Mouse (Mus musculus) lung, postnatal 36 days (tissue): Measurements from ENCODE around the gene Egfl6.

ENCODE experiments used
- DNase-seq: peaks from one replicate; pipeline ENCODE4 v3.0.0; 2022; ENCODE audit warnings: mixed read lengths

The Egfl6 gene

GRCm38 (mm10) chrX:166584947-166585824 is at the start of gene Egfl6:
TSS of gene Egfl6 (minus strand) at chrX:166585720.
- DNase-seq, result peak; percentile 43

- DNase-seq, result peak; percentile 68
These were observed 41.5 kb upstream of the Egfl6 start for GRCm38 (mm10) chrX:166626866-166627570.

GRCm38 (mm10) chrX:166626174-166626573 is 40.7 kb upstream of the Egfl6 start:
- DNase-seq, result no peak

GRCm38 (mm10) chrX:166623176-166623575 is 37.7 kb upstream of the Egfl6 start:
- no peak for DNase-seq

GRCm38 (mm10) chrX:166621560-166622301 is 36.2 kb upstream of the Egfl6 start:
- DNase-seq, result peak; percentile 5

- DNase-seq, result no peak
These were observed 35.4 kb upstream of the Egfl6 start for GRCm38 (mm10) chrX:166620900-166621299.

- DNase-seq, result no peak
These were observed 33.6 kb upstream of the Egfl6 start for GRCm38 (mm10) chrX:166619084-166619483.

- no peak for DNase-seq
These were observed 29.7 kb upstream of the Egfl6 start for GRCm38 (mm10) chrX:166615191-166615590.

GRCm38 (mm10) chrX:166576111-166576510 is 9.4 kb downstream of the Egfl6 start:
- no peak for DNase-seq

GRCm38 (mm10) chrX:166565983-166566382 is 19.5 kb downstream of the Egfl6 start:
- DNase-seq, result no peak

GRCm38 (mm10) chrX:166565401-166565800 is 20.1 kb downstream of the Egfl6 start:
- no peak for DNase-seq

- no peak for DNase-seq
These were observed 20.6 kb downstream of the Egfl6 start for GRCm38 (mm10) chrX:166564900-166565299.

GRCm38 (mm10) chrX:166559333-166559732 is 26.2 kb downstream of the Egfl6 start:
- peak; percentile 53 for DNase-seq

GRCm38 (mm10) chrX:166552355-166552754 is 33.2 kb downstream of the Egfl6 start:
- peak; percentile 16 for DNase-seq

GRCm38 (mm10) chrX:166546495-166546894 is 39.0 kb downstream of the Egfl6 start:
- DNase-seq, result peak; percentile 26

GRCm38 (mm10) chrX:166535138-166535537 is 50.4 kb downstream of the Egfl6 start:
- no peak for DNase-seq

- no peak for DNase-seq
These were observed 52.1 kb downstream of the Egfl6 start for GRCm38 (mm10) chrX:166533432-166533831.

- no peak for DNase-seq
These were observed 53.8 kb downstream of the Egfl6 start for GRCm38 (mm10) chrX:166531671-166532070.

GRCm38 (mm10) chrX:166528126-166528525 is 57.4 kb downstream of the Egfl6 start:
- no peak for DNase-seq

- DNase-seq, result peak; percentile 48
These were observed 59.7 kb downstream of the Egfl6 start for GRCm38 (mm10) chrX:166525637-166526315.

- no peak for DNase-seq
These were observed 64.7 kb downstream of the Egfl6 start for GRCm38 (mm10) chrX:166520782-166521181.

- peak; percentile 15 for DNase-seq
These were observed 67.2 kb downstream of the Egfl6 start, which contains the start of gene Tceanc for GRCm38 (mm10) chrX:166518345-166518744. TSS of gene Tceanc (minus strand) at chrX:166518567.
